Mouse (Mus musculus) liver, embryonic 11.5 days (tissue): ENCODE results near the gene Engase. TPM values are rescaled to one million over a fixed set of nuclear protein-coding genes. Genes with fewer than 3 reads are reported as not detected.

Experiments used
- ATAC-seq: fragments of 200-750 bp; cut with Nextera tagmentation; replicated peaks from 2 replicates; pipeline ENCODE4 v1.8.0; 2017; ENCODE audit warnings: moderate number of reproducible peaks, mild to moderate bottlenecking, moderate TSS enrichment, moderate library complexity; ENCODE audit not compliant: low FRiP score
- DNase-seq: peaks from one replicate; pipeline ENCODE4 v3.0.0-alpha.2; 2017; ENCODE audit warnings: low spot score
- H3K27ac ChIP-seq: fragments of 300-500 bp; sonication (generic); 2 replicates; pipeline ENCODE4 v1.5.1; 2014; ENCODE audit warnings: mild to moderate bottlenecking, low read depth, low read length, control low read depth
- H3K27me3 ChIP-seq: fragments of 300-500 bp; sonication (generic); replicated peaks from 2 replicates; pipeline ENCODE4 v1.6.1; 2014; ENCODE audit warnings: low read length, mixed read lengths; ENCODE audit not compliant: control insufficient read depth, insufficient read depth
- H3K36me3 ChIP-seq: fragments of 300-500 bp; sonication (generic); 2 replicates; pipeline ENCODE4 v1.6.1; 2014; ENCODE audit warnings: mild to moderate bottlenecking, low read length, moderate library complexity, mixed read lengths; ENCODE audit not compliant: control insufficient read depth, insufficient read depth
- H3K4me1 ChIP-seq: fragments of 300-500 bp; sonication (generic); replicated peaks from 2 replicates; pipeline ENCODE4 v1.6.1; 2014; ENCODE audit warnings: low read length, mixed read lengths; ENCODE audit not compliant: control insufficient read depth, insufficient read depth
- H3K4me2 ChIP-seq: fragments of 300-500 bp; sonication (generic); 2 replicates; pipeline ENCODE4 v1.6.1; 2014; ENCODE audit warnings: mild to moderate bottlenecking, control low read depth, moderate library complexity
- H3K4me3 ChIP-seq: fragments of 300-500 bp; sonication (generic); 2 replicates; pipeline ENCODE4 v1.5.1; 2014; ENCODE audit warnings: low read depth, low read length, control low read depth
- H3K9ac ChIP-seq: fragments of 300-500 bp; sonication (generic); 2 replicates; pipeline ENCODE4 v1.6.1; 2014; ENCODE audit warnings: low read depth, low read length, control low read depth
- H3K9me3 ChIP-seq: fragments of 300-500 bp; sonication (generic); 2 replicates; pipeline ENCODE4 v1.6.1; 2016; ENCODE audit warnings: low read length, inconsistent platforms, mixed read lengths; ENCODE audit not compliant: control insufficient read depth
- WGBS: fragments of 180-500 bp; shearing (Covaris S2); extraction: QIAGEN DNeasy Blood & Tissue Kit; methylation state at CpG from one replicate; pipeline ENCODE4 v1.1.7; 2014; 5-methylcytosine and 5-hydroxymethylcytosine counted together
- polyA plus RNA-seq: library from polyadenylated mRNA; unstranded; fragments of >200 nt; fragmentation: Nextera tagmentation; extraction: Ambion mirVana; gene quantifications from 2 replicates; pipeline ENCODE4 v1.2.1, GENCODE M21; 2014

Engase gene
- polyA plus RNA-seq, 1 experiment from 2014 or later, result 13.4 TPM

GRCm38 (mm10) chr11:118538008-118538407, 61.4 kb downstream of the Engase start:
- Histone ChIP-seq H3K4me3 (no peak overlapping the region), H3K9ac (no peak overlapping the region), H3K27me3 (peaks cover 9% of the 10 kb centered on the region), H3K4me1 (no peaks in the 10 kb centered on the region), H3K27ac (no peak overlapping the region), H3K4me2 (no peak overlapping the region), H3K9me3 (no peaks in the 10 kb centered on the region), H3K36me3 (no peaks in the 10 kb centered on the region)
- ATAC-seq, result no peak
- 77% methylated on average over 11 of the region's 11 CpGs for WGBS
- DNase-seq, result no peak

Other genes with a start within 250 kb of the Engase start
- gene Cyth1, start 228.2 kb upstream of the Engase start, polyA plus RNA-seq, result 6.1 and 6.7 TPM in 2 replicates
- 19.2 and 20.8 TPM in 2 replicates for gene Usp36, start 186.6 kb upstream of the Engase start, polyA plus RNA-seq
- gene Cep295nl, start 134.3 kb upstream of the Engase start, polyA plus RNA-seq, result 0.14 TPM in 1 of 2 replicates, not detected in the other
- 17.8 and 18.1 TPM in 2 replicates for gene Timp2, start 121.1 kb upstream of the Engase start, polyA plus RNA-seq
- 23.3 and 27.8 TPM in 2 replicates for gene Lgals3bp, start 74.7 kb upstream of the Engase start, polyA plus RNA-seq
- gene Cant1, start 57.7 kb upstream of the Engase start, polyA plus RNA-seq, result 21.1 and 21.6 TPM in 2 replicates
- 4.6 and 5.0 TPM in 2 replicates for gene C1qtnf1, start 48.6 kb upstream of the Engase start, polyA plus RNA-seq